Mouse (Mus musculus) frontal cortex, adult 2 months (tissue): ENCODE measurements around the gene Samd14. TPM values are rescaled to one million over a fixed set of nuclear protein-coding genes. Genes with fewer than 3 reads are reported as not detected.

Experiments used
- DNase-seq, 2 experiments: peaks; one replicate each; pipeline ENCODE4 v3.0.0; 2022; ENCODE audit warnings: low spot score in 1 of 2; ENCODE audit errors: extremely low spot score in 1 of 2
- polyA plus RNA-seq: library from polyadenylated mRNA; depleted of rRNA; stranded (reverse); fragments of >200 nt; gene quantifications from 2 replicates; pipeline ENCODE4 v1.2.3, GENCODE M21; 2012

Samd14 gene
- polyA plus RNA-seq, 1 experiment = 27.5 TPM

DNA sequence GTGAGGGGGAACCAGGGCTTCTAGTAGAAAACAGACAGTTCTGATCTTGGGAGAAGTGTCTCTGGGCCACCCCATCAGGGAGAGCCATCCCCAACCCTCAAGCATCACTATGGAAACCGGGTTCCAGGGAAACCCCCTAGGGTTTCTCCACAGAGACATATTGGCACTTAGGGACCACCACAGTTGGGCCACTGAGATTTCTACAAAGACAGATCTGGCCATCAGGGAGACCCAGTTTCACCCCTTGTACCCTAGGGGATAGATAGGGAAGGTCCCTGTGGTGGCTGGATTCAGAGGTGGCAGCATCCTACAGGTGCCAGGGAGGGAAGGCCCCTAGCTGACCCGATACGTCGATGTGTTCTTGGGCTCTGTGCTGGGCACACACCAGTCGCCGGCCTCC is 17.2 kb downstream of the Samd14 start:
- no peak for DNase-seq

DNA sequence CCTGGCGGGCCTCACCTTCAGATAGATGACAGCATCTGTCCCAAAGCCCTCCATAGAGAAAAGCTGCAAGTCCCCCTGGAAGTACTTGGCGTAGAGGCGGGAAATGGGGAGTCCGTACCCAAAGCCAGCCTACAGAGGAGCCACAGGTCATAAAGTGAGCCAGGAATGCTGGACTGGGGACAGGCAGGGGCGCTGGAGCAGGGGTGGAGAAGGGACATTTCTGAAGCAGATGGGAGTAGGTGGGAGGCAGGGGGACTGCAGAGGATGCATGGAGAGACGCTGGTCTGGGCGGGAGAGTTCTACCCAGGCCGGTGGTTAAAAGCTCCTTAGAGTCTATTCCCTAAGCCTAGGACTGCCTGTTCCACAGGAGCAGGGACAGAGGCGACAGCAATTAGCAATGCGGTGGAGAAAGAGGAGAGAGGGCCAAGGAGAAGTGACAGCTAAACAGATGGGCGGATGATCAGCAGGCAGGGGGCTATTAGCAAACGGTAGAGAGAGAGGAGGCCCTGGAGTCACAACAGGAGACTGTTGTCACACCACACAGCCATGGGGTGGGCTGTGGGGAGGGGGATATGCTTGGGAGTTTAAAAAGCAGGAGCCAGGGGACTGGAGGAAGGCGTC is 18.3 kb downstream of the Samd14 start:
- DNase-seq = no peak

DNA sequence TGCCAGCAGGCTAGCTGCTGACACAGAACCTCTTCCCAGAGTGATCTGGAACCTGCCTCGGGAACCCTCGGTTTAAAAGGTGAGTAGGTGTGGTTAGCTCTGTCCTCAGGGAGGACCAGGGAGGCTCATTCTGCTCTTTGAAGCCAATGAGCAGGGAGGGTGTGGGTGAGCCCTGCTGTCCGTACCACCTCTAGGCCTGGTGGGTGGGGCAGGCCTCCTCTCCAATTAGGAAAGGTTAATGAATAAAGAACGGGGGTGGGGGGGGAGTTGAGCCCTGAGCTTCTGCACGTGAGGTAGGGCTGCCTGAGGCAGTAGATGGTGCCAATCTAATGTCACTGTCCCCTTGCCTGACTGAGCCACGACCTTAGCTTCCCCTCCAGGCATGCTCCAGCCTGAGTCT is 23.3 kb downstream of the Samd14 start:
- no peak for DNase-seq

DNA sequence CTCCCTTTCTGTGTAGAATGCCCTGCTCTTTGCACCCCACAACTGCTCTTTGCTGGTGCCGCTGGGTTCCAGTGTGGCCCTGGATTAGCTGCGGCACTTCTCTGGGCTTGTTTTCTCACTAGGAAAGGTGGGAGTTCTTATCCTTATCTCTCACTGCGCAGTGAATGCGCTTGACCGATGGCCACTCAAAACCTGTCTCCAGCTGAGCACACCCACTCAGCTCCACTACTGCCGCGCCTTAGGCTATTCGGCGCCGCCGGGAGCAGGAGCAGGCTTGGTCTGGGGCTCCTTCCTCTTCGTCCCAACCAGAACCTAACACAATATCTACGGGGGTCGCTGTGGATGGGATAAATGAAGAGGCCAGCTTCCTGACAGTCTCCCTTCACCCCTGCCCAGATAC is 23.9 kb downstream of the Samd14 start:
- DNase-seq = no peak

DNA sequence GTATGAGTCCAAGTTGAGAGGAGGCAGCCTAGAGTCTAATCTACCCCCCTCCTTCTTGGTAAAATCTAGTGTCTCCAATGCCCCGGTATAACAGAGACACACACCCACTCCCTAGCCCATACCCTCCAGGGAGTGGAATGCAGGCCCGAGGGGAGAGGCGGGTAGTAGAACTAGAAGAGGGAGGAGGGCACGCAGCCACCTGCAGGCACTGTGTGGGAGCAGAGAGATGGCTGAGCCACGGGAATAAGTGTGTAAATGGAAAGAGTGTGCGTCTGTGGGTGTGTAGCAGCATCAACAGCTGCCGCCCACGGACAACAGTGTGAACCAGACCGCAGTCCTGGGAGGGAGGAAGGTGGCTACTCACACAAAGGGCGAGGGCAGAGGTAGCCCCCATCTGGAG is 25.2 kb downstream of the Samd14 start:
- peak in 1 of 2 experiments; percentile 75 for DNase-seq

DNA sequence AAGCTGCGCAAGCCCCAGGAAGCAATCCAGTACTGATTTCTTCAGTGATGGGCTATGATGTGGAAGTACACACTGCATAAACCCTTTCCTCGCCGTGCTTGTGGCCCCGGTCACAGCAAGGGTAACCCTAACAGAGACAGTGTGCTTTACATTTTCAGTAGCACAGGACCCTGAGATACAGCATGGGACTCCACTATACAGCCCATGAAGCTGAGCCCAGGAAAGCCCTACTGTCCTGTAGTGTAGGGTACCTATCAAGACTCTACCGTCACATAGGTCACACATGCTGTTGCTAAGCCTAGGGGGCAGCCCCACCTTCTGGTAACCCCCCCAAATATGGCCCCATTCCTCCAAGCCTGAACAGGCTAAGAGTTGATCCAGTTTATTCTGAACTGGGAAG is 26.8 kb downstream of the Samd14 start:
- DNase-seq = no peak

DNA sequence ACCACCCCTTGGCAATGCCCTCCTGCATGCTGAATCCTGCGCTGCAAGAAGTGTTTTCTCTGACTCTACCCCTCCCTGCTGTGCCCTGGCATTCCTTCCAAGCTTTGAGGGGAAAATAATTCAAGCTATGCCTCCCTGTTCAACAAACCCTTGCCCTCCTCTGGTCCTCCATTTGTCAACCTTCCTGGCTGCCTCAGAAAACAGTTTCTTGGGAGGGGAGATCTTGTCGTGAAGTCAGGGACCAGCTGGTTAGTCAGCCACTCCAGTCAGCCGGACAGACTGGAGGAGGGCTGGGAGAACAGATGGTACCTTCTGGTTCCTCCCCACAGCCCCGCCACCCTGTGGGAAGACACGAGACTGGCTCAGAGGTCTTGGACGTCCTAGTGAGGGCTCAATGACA is 27.6 kb downstream of the Samd14 start:
- peak in 1 of 2 experiments; percentile 50 for DNase-seq

DNA sequence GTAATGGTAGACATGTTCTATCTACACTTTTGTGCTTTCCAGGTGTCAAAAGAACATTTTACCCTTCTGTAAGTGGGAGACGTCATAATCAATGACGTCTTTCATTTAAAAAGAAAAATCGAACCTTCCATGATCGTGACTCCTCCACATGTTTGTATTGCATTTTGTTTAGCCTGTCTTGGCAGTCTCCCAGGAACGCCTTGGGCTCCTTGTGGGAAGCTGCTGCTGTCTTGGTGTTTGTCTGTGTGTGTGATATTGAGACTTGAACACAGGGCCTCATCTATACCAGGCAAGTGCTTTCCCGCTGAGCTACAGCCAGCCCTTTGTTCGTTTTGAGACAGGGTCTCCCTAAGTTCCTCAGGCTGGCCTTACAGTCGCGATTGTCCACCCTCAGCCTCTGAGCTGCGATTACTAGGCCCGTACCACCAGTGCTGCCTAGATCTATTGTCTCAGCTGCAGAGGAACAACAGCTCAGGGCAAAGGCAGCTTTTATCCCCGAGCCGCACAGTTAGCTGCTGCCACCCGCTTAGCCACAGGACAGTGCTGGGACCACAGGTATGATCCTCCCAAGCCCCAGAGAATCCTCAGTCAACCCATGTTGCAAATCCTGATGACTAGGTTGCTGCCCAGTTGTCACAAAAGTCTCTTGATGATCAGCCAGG is 28.6 kb downstream of the Samd14 start:
- DNase-seq = no peak

DNA sequence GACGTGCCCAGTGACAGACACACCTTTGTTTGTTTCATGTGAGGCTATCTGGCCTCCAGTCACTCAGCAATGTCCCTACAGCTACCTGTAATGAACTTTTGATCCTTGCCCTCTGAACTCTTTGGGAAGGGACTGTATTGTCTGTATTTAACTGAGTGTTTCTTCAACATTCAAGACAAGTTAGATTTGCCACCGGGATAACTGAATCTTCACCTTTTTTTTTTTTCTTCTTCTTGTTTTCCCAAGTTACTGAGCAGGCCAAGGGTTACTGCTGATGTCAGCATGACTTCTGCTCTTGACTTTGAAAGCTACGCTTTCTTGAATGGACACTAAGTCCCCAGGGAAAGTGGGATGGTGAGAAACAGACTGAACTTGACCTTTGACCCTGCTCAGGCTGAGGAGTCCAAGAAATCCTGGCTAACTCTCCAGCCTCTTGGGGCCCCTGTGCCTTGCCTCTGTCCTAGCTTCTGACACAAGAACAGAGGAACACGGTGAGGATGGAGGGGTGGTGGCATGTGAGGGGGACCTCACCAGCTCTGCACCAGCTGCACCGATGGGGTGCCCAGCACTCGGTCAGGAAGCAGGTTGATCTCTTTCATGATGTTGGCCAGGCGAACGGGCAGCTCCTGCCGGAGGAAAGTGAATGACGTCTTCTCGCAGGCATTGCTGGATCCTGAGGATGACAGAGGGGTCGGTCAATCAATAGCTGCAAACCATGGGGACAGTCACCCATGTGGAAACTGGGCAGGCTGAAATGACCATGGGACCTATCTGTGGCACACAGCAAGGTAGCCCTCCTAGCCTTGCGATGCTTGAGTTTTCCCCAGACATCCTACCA is 29.4 kb downstream of the Samd14 start:
- DNase-seq = no peak

DNA sequence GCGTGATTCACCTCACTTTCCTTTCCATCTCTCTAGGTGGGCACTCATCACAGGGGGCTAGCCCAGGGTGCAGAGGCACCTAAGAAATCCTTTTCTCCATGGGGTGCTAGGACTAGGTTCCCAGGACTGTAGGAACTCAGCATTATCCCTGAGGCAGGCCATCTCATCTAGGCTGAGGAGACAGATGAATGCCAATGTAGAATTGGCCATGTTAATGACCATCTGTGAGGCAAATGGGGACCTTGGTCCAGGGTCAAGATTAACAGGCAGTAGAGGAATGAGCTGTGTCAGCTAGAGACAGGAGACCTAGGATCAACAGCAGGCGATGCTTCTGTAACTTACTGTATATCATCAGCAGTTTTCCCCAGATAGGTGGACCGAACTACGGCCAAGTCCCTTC is 30.1 kb downstream of the Samd14 start:
- no peak for DNase-seq

DNA sequence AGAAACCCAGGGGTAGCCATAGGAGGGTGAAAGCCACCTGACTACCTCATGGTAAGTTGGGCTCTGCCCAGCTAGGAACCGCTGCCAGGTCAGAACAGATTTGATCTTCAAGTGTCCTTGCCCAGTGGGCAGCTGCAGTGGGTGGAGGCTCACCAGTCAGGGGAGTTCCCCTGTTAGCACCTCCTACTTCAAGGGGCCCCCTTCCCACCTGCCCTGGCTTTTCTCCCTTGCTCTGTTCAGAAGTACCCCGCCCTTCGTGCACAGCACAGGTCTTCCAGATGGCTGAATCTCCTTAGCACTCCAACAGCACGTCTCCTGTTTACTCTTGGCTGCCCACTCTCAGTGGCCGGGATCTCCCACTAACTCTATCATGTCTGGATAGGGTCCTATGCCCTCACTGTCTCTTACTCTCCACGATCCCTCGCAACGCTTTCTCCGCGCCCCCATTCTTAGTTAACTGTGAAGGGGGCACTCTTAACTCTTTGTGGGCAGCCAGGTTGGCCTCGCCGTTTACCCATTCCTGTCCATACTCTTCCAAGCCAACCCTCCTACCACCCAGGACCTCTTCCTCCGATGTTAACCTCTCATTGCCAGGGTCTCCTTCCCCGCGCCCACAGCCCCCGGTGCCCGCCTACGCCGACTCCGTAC is 30.9 kb downstream of the Samd14 start:
- peak in 1 of 2 experiments; percentile 57 for DNase-seq

DNA sequence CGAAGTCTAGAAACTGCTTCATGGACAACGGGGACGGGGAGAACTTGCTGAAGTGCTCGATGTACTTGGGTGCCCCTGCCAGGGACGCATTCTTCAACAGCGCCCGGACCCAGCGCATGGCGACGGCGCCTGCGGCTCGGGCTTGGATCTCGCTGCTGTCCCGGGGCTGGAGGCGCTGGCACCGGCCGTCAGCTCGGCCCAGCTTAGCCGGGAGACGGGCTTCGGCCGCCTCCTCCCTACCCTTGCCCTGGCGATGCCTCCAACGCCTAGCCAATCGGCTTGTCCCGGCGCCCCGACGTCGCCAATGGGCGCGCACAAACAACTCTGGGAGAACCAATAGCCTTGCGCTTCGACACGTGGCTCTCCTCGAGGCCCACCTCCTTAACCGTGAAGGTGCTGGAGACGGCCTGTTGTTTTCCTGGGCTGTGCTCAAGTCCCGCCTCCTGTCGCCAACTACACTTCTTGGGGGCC is 31.5 kb downstream of the Samd14 start, which contains the start of gene Pdk2:
Gene Pdk2 (minus strand): TSS at position 216 of the 471 bp plus-strand sequence.
- peak; percentile 95 to 97 for DNase-seq

DNA sequence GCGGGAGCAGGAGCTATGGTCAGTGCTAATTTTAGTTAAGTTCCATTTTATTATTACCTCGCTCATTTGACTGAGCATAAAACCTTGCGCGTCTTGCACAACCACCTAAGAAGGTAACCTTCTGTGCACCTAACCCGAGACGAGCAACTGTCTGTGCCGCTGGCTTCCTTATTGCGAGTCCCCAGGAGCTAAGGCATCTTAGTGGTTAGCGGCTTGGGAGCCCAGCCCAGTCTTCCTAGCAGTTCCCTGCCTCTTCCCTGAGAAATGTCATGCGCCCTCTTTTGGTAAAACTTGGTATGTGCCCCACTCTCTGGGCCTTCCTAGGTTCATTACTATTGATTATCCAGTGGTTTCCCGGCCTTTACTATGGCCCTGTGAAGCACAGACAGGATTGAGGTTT is 32.4 kb downstream of the Samd14 start:
- peak; percentile 71 to 94 for DNase-seq

DNA sequence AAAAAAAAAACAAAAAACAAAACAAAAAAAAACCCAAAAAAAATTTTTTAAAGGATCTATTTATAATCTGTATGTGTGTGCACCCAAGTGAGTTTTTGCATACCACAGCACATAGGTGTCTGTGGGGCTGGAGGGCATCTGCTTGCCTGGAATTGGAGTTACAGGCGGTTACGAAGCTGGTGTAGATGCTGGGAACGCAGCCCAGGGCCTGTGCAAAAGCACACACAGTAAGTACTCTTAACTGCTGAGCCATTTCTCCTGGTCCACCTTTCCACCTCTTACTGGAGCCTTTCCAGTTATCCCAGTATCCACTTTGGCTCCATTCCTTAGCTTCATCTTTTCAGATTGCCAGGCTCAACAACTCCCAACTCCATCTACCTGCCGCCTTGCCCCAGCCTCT is 33.4 kb downstream of the Samd14 start:
- DNase-seq = no peak

DNA sequence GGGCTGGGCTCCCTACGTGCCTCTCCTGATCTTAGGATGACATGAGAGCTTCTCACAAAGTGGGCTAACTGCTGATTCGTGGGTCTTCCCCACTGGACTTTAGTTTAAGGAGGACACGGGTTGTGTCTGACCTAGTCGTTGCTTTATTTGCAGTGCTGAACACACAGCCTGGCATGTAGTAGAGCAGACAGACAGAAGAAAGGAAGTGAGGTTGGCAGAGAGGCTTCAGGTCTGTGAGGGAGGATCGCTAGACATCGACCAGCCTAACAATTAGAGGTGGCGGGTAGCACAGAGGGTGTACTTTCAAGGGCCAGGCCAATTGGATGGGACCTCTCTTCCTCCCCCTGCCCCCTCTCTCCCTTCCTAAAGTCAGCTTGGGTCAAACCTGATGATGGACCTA is 33.9 kb downstream of the Samd14 start:
- no peak for DNase-seq

DNA sequence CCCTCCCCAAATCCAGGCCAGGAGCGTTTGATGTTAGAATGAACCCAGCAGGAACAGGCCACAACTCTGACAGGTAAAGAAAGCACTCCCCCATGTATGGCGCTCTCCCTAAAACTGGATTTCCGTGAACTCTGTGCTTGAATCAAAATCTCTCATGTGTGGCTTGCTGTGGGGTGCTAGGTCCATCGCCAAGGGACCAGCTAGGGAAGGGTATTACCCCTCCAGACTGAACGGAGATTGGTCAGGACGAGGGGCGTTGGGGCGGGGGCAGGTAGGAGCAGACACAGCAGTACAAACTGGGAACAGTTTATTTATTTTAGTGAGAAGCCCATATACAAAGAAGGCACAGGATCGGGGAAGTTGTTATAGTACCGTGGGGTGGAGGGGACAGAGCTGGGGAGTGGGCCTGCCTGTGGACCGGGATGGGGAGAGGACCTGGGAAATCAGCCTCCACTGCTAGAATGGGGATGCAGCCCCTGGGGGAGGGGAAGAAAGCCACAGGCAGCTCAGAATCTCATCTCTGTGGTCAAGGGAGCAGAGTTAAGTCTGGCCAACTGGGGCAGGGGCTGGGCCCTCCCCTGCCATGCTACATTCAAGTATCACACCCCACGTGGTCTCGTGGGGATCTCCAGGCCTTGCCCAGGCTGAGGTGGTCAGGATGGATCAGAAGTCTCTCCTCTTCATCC is 34.6 kb downstream of the Samd14 start:
- no peak for DNase-seq

DNA sequence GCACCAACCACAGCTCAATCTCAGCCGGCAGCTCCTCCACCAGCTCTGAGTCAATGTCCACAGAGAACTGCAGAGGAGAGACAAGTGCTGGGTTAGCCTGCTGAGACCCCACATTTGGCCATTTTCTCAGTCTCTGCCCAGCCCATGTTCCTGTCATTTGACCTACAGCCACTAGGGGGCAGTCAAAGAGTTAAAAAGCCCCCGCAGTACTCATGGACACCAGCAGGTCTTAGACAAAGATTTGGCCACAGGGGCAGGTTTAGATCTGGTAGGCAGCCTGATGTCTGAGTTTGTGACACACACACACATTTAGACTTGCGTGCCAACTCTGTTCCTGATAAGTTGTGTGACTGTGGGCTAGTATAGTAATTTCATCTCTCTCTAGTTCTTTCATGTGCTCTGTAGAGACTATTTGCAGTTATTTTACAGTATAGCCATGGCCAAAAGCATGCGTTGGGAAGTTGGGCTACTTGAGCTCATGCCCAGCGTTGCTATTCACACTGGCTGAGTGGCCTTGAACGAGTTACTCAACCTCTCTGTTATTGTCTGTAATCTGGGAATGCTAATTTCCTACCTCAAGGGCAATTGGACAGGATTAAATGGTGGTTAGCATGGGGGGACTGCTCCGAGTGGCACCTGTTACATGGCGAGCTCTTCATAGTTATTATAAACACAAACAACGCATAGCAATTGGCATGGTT is 37.5 kb downstream of the Samd14 start:
- DNase-seq = peak in 1 of 2 experiments; percentile 66

DNA sequence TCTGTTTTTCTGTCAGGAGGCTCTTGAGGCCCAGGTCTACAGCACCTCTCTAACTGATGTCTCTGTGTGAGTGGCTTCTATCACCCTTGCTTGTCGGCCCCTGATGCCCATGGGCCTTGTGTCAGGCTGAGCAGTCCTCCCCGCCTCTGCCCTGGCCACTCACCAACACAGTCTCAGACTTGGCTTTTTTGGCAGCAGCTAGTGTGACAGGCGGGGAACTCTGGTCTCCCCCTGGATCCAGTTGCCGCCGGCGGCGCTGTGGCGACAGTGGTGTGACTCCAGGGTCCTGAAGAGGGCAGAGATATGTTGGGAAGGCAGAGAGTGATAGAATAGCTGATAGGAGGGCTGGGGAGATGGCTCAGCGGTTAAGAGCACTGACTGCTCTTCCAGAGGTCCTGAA is 43.4 kb downstream of the Samd14 start:
- no peak for DNase-seq

DNA sequence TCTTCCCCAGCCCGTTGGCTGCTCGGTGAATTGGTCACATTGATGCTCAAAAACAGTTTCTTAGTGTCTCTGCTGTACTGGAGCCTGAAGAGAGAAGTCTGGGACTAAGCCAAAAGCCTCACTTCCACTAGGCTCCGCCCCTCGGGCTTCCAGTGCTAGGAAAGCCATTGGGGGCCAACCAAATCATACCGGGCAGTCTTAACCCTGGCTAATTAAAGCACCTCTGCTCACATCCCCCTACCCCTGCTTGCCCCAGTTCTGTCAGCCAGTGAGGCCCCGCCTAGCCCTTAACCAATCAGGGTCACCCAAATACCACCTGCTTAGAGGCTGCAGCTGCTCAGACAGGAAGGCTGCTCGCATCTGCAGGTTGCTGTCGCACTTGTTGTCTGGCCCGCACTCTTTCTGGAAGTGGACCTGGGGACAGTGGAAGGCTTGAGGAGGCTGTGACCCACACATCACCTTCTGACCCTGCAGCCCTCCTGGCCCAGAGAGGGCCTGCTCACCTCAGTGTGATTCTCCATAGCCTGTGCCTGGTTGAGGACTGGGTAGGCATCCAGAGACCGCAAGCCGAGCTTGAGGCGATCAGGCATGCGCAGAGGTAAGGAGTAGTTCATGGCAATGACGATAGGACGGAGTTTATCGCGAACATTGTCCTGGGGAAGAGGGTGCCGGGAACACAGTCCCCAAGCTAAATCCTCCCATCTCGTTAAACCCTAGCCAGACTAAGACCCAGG is 47.3 kb downstream of the Samd14 start:
- no peak for DNase-seq
